Mouse (Mus musculus): ENCODE results near the gene 1110059E24Rik. TPM values are rescaled to one million over a fixed set of nuclear protein-coding genes. Genes with fewer than 3 reads are reported as not detected.

The 1110059E24Rik gene
- 10 to 100 TPM; 21.2 to 22.7 TPM for total RNA-seq (2021)

- DNase-seq (ENCODE audit: low spot score in 2 of 2): peak; percentile 96 to 97
- intact Hi-C loops (cut with DNase I): loop anchor here (2.0 to 5.0 kb wide), 4 partner anchors 70 to 380 kb away; partner anchors contain the start of gene Zfand5
Measured at GRCm38 (mm10) chr19:21652285-21653171, at the start of gene 1110059E24Rik. 1110059E24Rik (minus strand) TSS chr19:21652976.

GRCm38 (mm10) chr19:21680986-21681385 lies 28.2 kb upstream of the 1110059E24Rik start:
- intact Hi-C loops (cut with DNase I): no loop called here
- DNase-seq (ENCODE audit: low spot score in 2 of 2): no peak

DNA sequence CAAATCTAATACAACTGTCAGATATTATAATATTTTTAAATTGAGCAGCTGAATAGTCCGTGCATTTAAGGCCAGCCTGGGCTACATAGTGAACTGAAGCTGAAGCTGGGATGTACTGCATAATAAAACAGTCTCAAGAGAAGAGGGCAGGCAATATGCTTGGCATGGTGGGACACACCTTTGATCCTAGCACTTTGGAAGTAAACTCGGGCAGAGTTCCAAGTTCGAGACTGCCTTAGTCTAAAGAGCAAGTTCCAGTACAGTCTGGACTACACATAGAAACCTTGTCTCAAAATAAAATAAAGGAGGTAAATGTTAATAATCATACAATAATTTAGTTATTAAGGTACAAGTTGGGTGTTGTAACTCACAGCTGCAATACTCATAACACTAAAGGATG lies 27.3 kb upstream of the 1110059E24Rik start:
- DNase-seq (ENCODE audit: low spot score in 2 of 2): no peak
- intact Hi-C loops (cut with DNase I): no loop called here

GRCm38 (mm10) chr19:21674354-21675096 lies 21.7 kb upstream of the 1110059E24Rik start:
- intact Hi-C loops (cut with DNase I): no loop called here
- DNase-seq (ENCODE audit: low spot score in 2 of 2): no peak

DNA sequence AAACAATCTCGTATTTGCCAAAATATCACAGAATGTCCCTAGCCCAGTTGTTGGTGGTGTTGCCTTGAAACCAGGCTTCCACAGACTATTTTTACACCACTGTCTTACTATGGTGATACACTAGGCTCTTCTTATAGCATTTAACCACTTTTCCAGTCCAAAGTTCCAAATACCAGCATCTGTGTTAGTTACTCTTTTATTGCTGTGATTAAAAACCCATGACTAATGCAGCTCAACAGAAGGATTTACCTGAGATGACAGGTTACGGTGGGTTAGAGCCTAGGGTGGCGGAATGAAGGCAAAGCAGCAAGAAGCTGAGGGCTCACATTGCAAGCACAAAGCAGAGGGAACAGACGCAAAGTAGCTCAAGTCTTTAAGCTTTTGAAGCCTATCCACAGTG lies 16.9 kb upstream of the 1110059E24Rik start:
- intact Hi-C loops (cut with DNase I): no loop called here
- DNase-seq (ENCODE audit: low spot score in 2 of 2): no peak

DNA sequence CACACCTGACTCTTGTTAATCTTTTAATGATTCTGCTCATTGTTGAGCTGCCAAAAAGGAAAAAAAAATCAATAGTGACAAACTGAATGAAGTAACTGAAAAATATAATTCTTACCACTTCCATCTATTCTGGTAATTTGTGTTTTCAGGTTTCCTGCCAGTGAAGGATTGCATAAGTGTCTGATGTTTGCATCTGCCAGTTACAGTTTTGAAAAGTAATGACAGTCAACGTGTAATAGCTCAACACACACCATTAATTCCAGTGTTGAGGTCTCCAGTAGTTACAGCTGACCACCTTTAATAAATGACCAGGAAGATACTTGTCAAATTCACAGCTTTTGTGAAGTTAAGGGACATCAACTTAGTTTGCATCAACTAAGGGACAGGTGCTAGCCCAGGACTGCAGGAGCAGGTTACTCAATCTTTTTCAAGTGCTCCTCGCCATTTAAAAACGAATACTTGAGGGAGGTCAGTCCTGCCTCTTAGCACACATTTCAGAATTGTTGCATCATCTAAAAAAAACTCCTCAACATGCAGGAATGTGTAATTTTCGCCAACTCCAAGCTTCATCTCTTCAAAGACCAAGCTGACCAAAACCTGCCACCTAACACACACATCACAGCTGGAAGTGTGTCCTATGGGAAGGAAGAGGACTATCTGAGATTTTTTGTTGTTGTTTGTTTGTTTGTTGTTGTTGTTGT lies 11.1 kb upstream of the 1110059E24Rik start:
- intact Hi-C loops (cut with DNase I): no loop called here

GRCm38 (mm10) chr19:21660734-21661133 lies 8.0 kb upstream of the 1110059E24Rik start:
- intact Hi-C loops (cut with DNase I): no loop called here
- DNase-seq (ENCODE audit: low spot score in 2 of 2): no peak

More for the DNA sequence above, 11.1 kb upstream of the 1110059E24Rik start:
- DNase-seq (ENCODE audit: low spot score in 2 of 2): no peak

GRCm38 (mm10) chr19:21654788-21655187 lies 2.0 kb upstream of the 1110059E24Rik start:
- DNase-seq (ENCODE audit: low spot score in 2 of 2): no peak
- intact Hi-C loops (cut with DNase I): loop anchor here (5.0 kb wide), 3 partner anchors 68 to 93 kb away; no protein-coding TSS in a partner anchor

- intact Hi-C loops (cut with DNase I): loop anchor here (2.0 to 5.0 kb wide), 4 partner anchors 69 to 381 kb away; partner anchors contain the start of gene Zfand5
- peak in 1 of 2 experiments; percentile 42 for DNase-seq (ENCODE audit: low spot score in 2 of 2)
Measured at GRCm38 (mm10) chr19:21653172-21653981, 601 bp upstream of the 1110059E24Rik start, which contains the start of gene Abhd17b. Abhd17b (plus strand) TSS chr19:21653185.

DNA sequence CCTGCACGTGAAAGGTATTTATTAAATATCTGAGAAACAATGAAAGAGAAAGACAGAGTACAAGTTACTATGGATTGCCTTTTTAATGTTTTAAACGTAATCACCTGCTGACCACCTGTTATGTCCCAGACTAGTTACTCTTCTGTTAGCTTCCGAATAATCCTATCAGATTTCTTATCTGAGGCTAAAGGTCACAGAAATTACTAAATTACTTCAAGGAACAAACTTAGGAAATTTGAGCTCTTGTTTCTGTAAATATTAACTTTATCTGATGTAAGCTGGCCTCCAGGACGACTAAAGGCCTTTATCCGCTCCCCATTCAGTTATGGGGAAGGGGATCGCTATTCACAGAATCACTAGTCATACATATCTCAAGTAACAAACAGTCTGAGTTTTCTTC lies 1.1 kb downstream of the 1110059E24Rik start:
- no peak for DNase-seq (ENCODE audit: low spot score in 2 of 2)
- intact Hi-C loops (cut with DNase I): loop anchor here (2.0 to 5.0 kb wide), 4 partner anchors 71 to 379 kb away; partner anchors contain the start of gene Zfand5

- DNase-seq (ENCODE audit: low spot score in 2 of 2): no peak
- intact Hi-C loops (cut with DNase I): no loop called here
Measured at GRCm38 (mm10) chr19:21646142-21646541, 6.6 kb downstream of the 1110059E24Rik start.

GRCm38 (mm10) chr19:21645301-21645700 lies 7.5 kb downstream of the 1110059E24Rik start:
- intact Hi-C loops (cut with DNase I): no loop called here
- no peak for DNase-seq (ENCODE audit: low spot score in 2 of 2)

GRCm38 (mm10) chr19:21643935-21644334 lies 8.8 kb downstream of the 1110059E24Rik start:
- intact Hi-C loops (cut with DNase I): no loop called here
- no peak for DNase-seq (ENCODE audit: low spot score in 2 of 2)

GRCm38 (mm10) chr19:21637672-21638071 lies 15.1 kb downstream of the 1110059E24Rik start:
- intact Hi-C loops (cut with DNase I): no loop called here
- no peak for DNase-seq (ENCODE audit: low spot score in 2 of 2)

- intact Hi-C loops (cut with DNase I): no loop called here
- no peak for DNase-seq (ENCODE audit: low spot score in 2 of 2)
Measured at GRCm38 (mm10) chr19:21636907-21637306, 15.9 kb downstream of the 1110059E24Rik start.

DNA sequence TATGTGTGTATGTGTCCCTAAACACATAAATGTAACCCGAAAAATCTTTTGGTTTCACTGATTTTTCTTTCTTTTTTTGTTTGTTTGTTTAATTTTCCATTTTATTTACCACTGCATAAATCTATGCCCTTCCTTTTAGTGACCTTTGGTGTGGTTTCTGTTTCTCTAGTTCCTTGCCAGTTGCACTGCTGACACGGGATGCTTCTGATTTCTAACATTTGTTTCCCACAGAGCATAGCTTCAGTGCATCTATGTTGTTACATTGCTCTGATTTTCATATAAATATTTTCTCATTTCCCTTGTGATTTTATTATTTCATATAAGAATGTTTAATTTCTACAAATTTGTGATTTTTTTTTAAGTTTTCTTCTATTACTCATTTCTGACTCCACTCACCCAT lies 17.4 kb downstream of the 1110059E24Rik start:
- DNase-seq (ENCODE audit: low spot score in 2 of 2): no peak
- intact Hi-C loops (cut with DNase I): no loop called here

DNA sequence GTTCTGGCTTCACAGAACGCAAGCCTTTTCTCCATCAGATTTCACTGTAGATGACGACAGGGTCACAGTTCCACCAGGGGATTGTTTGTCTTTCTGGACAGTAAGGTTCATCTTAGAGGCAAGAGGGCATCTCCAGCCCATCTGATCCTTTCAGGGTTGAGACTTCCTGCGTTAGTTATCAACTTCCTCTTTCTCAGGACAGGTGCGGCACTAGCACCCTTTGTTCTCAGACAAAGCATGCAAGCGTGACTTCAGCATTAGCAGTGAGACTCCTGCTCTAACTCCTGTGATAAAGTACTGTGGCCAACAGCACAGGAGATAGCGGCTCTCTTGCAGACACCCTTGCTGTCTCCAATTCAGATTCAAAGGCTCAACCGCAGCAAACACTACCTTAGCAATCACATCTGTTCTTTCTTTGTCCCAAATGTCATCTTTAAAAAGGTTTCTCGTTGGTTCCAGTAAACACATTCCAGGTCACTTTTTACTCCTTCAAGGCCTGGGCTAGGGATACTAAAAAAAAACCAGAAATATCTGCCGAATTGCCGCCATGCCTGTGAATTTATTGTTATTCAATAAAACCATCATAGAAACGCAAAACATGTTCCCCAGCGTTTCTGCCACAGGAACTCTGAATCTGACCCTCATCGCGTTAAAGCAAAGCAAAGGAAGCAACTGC lies 22.0 kb downstream of the 1110059E24Rik start:
- DNase-seq (ENCODE audit: low spot score in 2 of 2): no peak
- intact Hi-C loops (cut with DNase I): no loop called here

DNA sequence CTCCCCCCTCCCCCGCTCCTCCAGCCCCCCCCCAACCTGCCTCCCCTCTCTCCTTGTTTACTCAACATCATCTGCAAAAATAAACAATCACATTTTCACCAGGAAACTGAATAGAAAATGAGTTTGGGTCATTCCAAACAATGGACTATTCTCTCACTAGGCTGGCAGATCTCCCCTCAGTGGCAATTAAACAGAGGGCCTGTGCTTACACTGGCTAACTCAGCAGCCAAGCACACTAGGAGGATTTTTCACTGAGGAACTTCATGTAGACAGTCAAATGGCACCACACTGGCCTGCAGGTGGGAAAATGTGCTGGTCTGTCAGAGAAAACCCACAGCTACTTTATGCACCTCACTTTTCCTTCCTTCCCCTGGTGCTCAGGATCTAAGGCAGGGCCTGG lies 23.3 kb downstream of the 1110059E24Rik start:
- no peak for DNase-seq (ENCODE audit: low spot score in 2 of 2)
- intact Hi-C loops (cut with DNase I): no loop called here

All from left cerebral cortex, postnatal 36 days (tissue).